Mouse (Mus musculus) gastrocnemius, adult 18-20 months (tissue): ENCODE measurements around the gene Vps13a. TPM values are rescaled to one million over a fixed set of nuclear protein-coding genes. Genes with fewer than 3 reads are reported as not detected.
"Not testable (repeated sequence)": the region's sequence is repeated elsewhere in the genome, so short reads cannot be mapped to it uniquely, and the experiment has no call there.

ENCODE experiments used
- DNase-seq: peaks from one replicate; pipeline ENCODE4 v3.0.0; 2021; ENCODE audit warnings: low spot score
- total RNA-seq, 2 experiments: library from RNA; stranded (reverse); gene quantifications; 2 replicates each; pipeline ENCODE4 v1.2.3; 2021

Vps13a gene
- total RNA-seq, 2 experiments from 2014 or later: 23.0 to 25.5 TPM

DNA sequence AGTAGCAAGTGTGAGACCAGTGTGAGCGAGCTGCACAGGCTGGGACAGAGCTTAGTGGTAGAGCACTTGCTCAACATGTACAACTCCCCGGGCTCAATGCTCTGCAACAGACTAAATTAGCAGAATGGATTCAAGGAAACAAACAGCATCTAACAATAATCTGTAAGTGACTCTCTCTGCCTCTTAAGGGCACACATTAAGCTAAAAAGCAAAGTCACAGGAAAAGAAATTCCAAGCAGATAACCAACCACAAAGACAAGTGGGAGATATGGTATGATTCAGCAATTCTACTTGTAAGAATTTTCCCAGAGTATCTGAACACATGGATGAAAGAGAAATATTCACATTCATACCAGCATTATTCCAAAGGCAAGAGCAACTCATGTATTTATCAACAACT, 13.3 kb downstream of the Vps13a start:
- no peak for DNase-seq

DNA sequence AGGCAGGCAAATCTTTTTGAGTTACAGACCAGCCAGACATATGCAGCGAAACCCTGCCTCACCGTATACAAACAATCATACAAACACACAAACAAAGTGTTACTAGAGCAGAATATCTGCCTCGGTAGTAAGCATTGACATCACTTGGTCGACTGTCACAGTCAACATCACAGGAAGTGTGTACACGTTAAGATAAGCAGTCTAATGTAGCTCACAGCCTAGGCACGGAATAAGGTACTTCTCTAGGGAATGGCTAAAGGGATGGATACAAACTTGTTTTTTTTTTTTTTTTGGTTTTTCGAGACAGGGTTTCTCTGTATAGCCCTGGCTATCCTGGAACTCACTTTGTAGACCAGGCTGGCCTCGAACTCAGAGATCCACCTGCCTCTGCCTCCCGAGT, 23.3 kb downstream of the Vps13a start:
- DNase-seq: not testable (repeated sequence)

DNA sequence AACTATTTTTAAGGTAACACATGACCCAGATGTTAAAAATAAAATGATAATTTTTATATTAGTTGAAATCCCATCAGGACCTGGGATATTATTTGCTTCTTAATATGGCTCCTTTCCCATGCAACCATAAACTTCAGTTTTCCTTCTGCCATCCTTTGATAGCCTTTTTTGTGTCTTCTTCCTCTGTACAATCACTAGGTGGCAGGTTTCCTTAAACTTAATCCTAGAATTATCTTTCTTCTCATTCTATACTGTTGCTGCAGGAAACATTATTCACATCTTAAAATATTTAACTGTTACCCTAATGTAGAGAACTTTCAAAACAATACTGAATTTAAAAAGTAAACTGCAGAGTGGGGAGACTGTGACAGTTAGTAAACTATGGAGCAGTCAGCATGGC, 24.9 kb downstream of the Vps13a start:
- DNase-seq: no peak

DNA sequence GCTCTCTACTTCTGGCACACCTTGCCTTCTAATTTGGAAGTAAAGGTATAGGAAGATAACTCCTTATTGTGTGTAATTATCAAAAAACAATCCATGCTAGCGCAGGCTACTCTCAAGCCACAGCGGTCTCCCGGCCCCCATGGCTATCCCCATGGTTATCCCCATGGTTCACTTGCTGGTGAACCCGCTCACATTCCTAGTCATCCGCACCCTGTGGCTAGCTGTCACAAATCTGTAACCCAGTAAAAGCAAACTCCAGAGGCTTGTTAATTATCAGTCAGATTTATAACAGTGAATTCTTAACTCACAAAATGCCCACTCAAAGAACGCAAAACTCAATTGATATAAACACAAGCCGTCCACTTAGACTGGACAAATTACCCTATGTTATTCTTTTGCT, 25.5 kb downstream of the Vps13a start:
- no peak for DNase-seq

DNA sequence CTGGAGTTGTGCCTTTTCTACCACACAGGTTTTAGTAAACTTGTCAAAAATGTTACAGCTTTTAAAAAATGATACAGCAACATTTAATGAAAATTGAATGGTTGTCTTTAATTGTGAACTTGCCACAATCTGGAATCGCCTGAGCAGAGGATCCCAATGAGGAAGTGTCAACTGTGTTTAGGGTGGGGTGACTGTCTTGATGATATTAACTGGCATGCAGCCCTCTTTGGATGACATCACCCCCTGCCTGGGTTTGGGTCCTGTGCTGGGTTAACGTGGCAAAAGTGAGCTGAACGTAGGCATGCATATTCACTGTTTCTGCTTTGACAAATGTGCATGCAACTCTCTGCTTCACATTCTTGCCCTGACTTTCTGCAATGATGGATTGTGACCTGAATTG, 27.6 kb downstream of the Vps13a start:
- no peak for DNase-seq

DNA sequence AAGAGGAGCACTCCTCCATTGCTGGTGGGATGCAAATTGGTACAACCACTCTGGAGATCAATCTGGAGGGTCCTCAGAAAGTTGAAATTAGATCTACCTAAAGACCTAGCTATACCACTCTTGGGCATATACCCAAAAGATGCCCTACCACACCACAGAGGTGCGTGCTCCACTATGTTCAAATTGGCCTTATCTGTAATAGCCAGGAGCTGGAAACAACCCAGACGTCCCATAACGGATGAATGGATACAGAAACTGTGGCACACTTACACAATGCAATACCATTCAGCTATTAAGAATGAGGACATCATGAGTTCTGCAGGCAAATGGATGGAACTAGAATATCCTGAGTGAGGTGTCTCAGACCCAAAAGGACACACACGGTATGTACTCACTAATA, 43.9 kb downstream of the Vps13a start:
- DNase-seq: no peak

DNA sequence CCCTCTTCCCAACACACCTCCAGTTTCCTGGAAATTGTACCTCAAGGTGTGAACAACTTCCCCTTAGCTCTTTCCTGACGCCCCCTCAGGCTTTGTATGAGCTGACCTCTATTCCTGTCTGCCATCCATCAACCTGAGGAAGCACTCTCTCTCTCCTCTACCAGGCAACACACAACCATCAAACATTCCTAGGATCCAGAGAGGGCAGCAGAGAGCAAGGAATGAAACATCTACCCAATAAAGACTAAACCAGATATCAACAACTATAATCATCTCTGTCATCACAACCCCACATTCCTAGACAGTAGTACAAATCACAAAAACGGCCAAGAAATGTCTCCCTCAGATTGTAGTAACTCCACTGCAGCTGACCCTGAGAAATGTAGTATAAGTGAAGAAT, 52.0 kb downstream of the Vps13a start:
- no peak for DNase-seq

DNA sequence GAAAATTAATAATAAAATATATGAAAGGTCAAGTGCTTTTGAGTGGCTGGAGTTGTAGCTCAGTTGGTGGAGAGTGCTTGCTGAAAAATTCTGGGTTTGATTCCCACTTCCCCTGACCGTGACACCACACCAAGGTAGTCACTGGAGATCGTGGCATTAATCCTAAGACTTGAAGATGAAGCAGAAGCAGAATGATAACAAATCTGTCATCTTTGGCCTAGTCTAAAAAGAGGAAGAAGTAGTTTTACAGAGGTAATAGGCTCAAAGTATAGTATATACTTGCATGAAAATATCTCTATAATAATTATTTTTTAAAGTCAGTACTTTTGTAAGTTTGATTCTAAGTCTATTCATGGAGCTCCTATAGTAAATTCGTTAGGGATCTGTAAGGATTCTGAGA, 65.5 kb downstream of the Vps13a start:
- DNase-seq: no peak

DNA sequence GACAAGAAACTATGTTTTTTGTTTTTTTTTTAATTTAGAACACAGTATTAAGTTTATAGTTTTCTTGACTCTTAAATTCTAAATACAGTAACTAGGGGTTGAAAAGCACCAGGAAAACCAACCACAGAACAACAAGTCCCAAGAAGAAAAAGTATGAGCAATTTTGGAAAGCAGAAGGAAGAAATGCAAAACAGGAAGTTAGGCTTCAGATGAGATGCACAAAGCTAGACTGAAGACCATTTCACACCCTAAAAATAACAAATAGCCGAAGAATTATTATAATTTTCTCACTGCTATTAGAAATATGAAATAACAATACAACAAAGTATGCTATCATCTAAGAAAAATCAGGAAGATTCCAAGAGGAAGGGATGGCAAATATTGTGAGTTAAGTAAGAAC, 78.9 kb downstream of the Vps13a start:
- no peak for DNase-seq

DNA sequence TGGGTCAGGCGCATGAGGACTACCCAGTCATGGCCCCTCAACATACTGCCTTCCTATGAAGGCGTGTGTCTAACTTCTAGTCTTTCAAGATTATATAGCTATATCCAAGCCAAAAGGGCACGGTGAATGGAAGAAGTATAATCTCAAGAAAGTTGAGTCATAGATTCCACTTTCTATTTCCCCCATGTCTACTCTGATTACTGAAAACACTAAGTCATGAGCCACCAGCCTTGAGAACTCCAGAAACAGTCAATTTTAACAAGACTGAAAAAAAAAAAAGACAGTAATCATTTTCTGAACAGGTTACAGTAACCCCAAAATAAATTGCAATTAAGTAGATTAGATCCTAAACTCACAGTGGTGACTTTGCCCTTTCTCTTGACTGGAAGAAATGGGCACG, 95.8 kb downstream of the Vps13a start:
- DNase-seq: no peak

DNA sequence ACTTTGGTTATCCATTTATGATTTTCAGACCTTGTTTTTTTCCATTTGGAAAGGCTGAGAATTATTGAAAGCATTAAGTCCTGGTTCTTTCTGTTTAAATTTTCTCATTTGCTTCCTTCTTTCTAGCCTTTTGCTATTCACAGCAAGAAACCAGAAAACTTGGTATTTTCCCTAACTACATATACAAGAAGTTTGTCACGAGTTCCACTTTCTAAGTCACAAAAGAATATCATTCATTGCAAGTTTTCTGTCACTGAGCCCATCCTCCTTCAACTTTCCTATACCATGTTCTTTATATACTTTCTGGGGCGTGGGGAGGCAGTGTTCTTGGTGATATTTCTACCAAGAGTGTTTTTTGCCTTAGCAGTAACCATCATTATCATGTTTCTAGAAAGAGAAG, 96.5 kb downstream of the Vps13a start:
- no peak for DNase-seq

DNA sequence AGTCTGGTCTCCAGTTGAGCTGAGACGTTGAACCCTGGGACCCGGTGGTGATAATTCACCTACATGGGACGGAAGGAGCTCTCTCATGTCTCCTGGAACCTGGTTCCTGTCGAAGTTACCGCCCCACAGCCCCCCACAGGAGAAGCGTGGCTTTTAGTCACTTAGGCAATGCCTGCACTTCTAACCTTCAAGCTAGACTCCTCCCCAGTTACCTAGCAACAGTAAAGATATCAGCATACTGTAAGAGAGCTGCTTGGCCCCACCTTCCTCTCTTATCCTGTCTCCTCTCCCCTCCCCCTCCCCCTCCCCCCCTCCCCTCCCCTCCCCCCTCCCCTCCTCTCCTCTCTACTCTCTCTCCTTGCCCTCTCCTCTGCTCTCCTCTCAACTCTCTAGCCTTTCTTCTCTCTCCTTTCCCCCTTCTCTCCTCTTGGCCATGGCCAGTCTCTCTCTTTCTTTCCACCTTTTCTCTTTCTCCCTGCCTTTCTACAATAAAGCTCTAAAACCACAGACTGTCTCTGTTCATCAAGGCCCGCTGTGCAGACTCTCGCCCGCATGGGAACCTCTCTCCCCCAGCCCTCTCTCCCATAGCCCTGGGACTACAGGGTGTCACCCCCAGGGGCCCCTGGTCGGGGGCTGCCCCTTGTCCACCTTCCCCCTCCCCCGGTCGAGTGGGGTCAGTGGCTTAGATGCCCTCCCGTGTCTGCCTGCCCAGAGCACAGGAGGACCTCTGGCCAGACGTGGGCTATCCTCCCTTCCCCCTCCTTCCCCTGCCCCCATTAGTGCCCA, 154.9 kb downstream of the Vps13a start:
- no peak for DNase-seq

DNA sequence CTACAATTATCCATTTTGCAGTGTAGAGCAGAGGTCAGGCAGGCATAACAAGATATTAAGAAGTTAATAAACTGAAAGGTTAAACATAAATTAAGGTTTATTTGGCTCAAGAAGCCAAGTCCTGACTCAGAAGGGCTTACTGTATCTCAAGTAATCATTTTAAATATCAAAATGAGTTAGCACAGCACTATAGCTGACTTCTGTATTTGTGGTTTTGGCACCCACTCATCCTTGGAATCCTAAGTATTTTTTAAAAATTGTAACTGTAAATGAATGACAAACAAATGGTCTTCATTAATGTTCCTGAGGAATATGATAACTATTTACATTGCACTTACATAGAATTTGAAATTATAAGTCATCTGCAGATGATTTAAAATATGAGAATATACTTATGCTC, 155.7 kb downstream of the Vps13a start:
- DNase-seq: no peak

DNA sequence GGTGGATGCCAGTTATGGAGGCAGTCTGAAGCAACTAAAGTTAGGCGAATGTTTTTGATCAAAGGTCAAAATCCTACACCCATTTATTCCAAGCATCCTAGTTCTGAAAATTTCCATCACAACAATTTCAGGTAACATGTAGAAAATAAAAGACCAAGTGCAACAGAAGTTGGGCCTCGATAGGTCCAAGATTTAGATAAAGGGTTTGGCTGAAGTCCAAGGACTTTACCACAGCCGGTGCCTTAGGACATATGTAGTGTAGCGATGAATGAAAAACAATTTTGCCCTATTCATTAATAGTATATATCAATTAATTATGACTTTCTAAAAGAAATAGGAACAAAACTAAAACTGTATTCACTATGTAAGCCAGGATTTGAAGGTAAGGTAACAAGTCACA, 157.6 kb downstream of the Vps13a start:
- DNase-seq: no peak

DNA sequence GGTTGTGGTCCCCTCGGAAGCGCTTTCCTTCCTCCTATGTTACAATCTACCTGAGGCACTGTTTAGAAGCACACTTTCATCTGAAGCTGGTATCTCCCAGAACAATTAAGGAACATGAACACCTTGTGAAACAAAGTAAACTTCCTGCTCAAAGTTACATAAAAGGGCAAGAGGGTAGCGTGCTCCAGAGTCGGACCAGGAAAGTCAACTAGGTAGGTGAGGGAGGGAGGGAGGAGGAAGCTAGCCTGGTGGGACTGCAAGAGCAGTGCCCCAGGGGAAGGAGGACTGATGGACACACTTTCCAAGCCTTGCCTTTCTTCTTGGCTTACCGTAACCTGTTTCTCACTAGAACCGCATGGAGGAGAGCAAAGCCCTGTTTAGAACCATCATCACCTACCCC, 173.1 kb downstream of the Vps13a start:
- no peak for DNase-seq

DNA sequence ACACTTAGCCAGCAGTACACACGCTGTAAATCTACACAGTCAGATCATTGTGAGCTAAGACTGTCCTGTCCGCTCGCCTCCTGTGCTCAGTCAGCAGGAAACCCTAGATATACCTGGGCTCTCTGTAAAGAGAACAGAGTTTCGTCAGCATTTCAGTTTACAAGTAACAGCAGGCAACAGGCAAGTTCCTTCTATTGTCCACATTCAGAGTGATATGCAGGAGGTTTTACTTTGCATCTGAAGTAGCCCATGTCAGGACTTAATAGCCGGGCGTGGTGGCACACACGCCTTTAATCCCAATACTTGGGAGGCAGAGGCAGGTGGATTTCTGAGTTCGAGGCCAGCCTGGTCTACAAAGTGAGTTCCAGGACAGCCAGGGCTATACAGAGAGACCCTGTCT, 178.7 kb downstream of the Vps13a start:
- no peak for DNase-seq

DNA sequence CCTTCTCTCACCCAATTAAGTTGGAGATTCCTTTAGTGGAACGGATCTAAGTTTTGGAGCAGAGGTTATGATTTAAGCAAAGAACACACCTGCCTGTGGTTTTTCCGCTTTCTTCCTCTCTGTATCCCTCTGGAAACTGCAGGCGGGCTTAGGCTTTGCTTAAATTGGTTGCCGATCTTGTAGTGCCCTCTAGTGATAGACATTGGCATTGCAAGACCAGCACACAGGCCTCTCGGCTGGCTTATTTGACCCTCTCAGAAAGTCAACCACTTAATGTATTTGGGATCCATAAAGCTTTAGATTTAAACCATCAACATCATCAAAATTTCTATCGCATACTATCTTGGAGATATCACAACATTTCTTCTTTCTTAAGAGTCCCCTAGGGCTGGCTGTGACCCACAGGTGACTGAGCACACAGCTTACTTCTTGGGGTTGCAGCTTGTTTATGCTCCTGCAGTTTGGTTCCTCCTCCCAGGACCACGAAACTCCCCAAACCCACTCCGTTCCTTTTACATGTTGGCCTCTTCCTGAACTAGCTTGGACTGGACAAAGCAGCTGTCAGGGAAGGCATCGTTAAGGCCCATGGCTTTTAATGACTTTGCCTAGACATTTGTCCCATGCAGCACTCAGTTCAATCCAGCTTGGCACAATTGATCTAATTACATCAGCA, 181.3 kb downstream of the Vps13a start:
- DNase-seq: peak; percentile 86

DNA sequence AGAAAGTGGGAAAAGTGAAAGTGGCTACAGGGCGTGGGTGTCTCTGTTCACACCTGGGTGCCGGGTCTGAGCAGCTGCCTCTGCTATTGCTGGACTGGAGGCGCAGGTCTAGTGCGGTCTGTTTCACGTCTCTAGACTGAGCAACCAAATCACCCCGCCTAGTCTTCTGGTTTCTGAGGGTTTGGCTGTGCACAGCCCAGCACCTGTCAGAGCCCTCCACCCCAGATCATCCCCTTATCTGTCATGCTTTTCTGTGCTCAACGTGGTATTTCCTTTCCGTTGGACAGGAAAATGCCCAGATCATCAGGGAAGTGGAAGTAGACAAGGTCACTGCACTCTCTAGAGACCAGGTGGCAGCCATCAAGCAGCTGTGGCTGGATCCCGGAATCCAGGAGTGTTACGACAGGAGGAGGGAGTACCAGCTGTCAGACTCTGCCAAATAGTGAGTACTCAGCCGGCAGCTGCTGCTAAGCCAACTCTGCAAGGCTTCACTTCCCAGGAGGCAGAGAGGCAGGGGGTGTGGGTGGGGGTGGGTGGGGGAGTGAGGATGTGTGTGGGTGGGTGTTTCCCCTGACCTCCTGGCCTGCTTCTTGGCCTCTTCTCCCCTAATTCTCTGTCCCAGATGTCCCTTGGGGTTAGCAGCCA, 182.0 kb downstream of the Vps13a start:
- no peak for DNase-seq

DNA sequence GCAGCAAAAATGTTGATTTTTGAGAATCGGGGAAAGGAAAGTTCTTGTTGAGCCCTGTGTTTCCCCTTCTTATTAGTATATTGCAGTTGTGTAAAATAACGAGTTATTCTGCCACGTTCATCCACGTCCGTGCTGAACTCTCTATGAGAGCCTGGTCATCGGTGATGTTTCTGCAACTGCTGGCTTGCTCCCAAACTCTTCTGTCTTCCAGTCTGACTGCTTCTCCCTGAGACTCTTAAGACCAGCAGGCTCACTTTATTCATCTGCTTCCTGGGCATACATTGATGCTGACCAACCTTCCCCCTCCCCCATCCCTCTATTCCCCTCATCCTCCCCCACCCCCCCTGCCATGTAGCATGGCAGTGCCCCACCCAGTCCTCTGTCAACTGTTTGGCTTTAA, 183.5 kb downstream of the Vps13a start:
- no peak for DNase-seq

DNA sequence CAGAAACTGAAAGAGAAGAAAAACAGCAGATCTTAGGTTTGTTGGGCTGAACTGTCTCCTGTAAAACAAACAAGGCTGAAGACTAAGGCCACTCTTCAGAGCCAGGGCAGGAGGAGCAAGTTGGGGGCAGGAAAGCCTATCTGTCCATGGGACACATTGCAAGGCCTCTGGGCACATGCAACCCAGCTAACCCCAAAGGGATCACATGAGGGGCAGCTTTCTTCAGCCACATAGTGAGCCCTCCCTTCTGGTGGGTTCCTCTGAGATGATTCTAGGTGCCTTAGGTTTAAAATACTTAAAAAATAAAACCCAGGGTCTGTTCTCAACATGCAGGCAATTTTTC, 186.8 kb downstream of the Vps13a start:
- no peak for DNase-seq

DNA sequence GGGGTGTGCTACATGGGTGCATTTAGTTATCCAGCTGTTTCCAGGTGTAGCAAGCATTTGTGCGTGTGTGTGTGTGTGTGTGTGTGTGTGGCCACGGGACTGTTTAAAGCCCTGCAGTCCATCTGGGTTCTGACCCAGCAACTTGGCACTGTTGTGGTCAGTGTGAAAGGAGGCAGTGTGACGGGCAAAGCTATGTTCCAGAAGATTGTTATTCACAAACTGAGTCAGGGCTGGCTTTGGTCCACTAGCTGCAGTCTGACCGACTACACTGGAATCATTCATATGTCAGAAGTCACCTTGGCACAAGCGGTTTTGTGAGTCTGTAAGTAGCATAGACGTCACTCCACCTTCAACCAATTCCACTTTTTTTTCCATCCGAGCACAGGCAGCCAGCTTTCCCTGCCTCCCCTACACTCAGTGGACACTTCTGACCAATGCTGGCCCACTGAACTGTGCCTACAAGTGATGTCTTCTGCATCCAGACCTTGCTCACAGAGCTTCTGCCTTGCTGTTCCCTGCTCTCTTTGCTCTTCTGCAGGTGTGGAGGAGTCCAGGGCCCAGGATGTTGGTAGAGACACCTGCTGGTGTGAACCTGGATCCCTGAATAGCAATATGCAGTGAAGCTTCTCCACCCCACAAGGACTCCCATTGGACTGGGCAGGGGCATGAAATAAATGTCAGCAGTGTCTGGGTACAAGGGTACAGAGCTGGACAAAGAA, 187.3 kb downstream of the Vps13a start:
- DNase-seq: no peak

DNA sequence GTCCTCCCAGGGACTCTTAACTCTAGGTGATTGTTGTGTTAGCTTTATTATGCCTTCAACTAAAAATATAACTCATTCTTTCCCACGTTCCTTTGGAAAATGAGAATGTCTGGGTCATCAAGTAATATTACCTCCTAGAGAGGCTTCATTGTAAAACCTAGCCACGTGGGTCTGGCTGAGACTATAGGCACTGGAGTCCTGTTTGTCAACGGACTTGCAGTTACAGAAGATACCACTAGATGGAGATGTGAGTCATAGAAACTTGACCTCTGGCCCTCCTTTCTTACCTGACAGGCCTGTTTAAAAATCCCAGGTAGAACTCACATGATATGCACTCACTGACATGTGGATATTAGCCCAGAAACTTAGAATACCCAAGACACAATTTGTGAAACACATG, 195.4 kb downstream of the Vps13a start:
- DNase-seq: peak; percentile 38
